Mouse (Mus musculus) midbrain, embryonic 14.5 days (tissue): ENCODE measurements around the gene Olfr551. TPM values are rescaled to one million over a fixed set of nuclear protein-coding genes. Genes with fewer than 3 reads are reported as not detected.

Experiments used
- ATAC-seq: fragments of 200-750 bp; cut with Nextera tagmentation; 2 replicates; pipeline ENCODE4 v1.8.0; 2017; ENCODE audit warnings: moderate number of reproducible peaks, moderate library complexity; ENCODE audit not compliant: low FRiP score, low TSS enrichment
- DNase-seq: peaks from one replicate; pipeline ENCODE4 v3.0.0-alpha.2; 2015
- H3K27ac ChIP-seq: fragments of 300-500 bp; sonication (generic); replicated peaks from 2 replicates; pipeline ENCODE4 v1.5.1; 2014; ENCODE audit warnings: mild to moderate bottlenecking, low read depth, low read length, moderate library complexity
- H3K27me3 ChIP-seq: fragments of 300-500 bp; sonication (generic); 2 replicates; pipeline ENCODE4 v1.6.1; 2014; ENCODE audit warnings: low read length, control low read depth, mixed read lengths; ENCODE audit not compliant: control insufficient read depth, insufficient read depth
- H3K36me3 ChIP-seq: fragments of 300-500 bp; sonication (generic); 2 replicates; pipeline ENCODE4 v1.6.1; 2014; ENCODE audit warnings: low read length, control low read depth; ENCODE audit not compliant: control insufficient read depth, insufficient read depth
- H3K4me1 ChIP-seq: fragments of 300-500 bp; sonication (generic); 2 replicates; pipeline ENCODE4 v1.6.1; 2014; ENCODE audit warnings: mild to moderate bottlenecking, antibody characterized with exemption, low read length, control low read depth; ENCODE audit not compliant: control insufficient read depth, insufficient read depth
- H3K4me2 ChIP-seq: fragments of 300-500 bp; sonication (generic); 2 replicates; pipeline ENCODE4 v1.6.1; 2014; ENCODE audit warnings: mild to moderate bottlenecking, low read length, moderate library complexity
- H3K4me3 ChIP-seq: fragments of 300-500 bp; sonication (generic); replicated peaks from 2 replicates; pipeline ENCODE4 v1.5.1; 2014; ENCODE audit warnings: low read depth, low read length
- H3K9ac ChIP-seq: fragments of 300-500 bp; sonication (generic); replicated peaks from 2 replicates; pipeline ENCODE4 v1.6.1; 2014; ENCODE audit warnings: mild to moderate bottlenecking, low read length, moderate library complexity
- H3K9me3 ChIP-seq: fragments of 300-500 bp; sonication (generic); 2 replicates; pipeline ENCODE4 v1.6.1; 2016; ENCODE audit warnings: low read length, control low read depth, mixed read lengths; ENCODE audit not compliant: control insufficient read depth
- WGBS: fragments of 180-500 bp; shearing (Covaris S2); extraction: QIAGEN DNeasy Blood & Tissue Kit; methylation state at CpG from one replicate; pipeline ENCODE4 v1.1.7; 2014; 5-methylcytosine and 5-hydroxymethylcytosine counted together
- polyA plus RNA-seq: library from polyadenylated mRNA; unstranded; fragments of >200 nt; fragmentation: Nextera tagmentation; extraction: Ambion mirVana; gene quantifications from 2 replicates; pipeline ENCODE4 v1.2.1, GENCODE M21; 2014

The Olfr551 gene
- polyA plus RNA-seq, 1 experiment from 2014 or later = not detected

- 83% methylated on average over 1 of the region's 1 CpGs for WGBS
Measured at GRCm38 (mm10) chr7:102534449-102534848, 57.2 kb downstream of the Olfr551 start, which contains the start of gene Olfr547. TSS of gene Olfr547 (plus strand) at chr7:102534749.

More at GRCm38 (mm10) chr7:102534449-102534848, 57.2 kb downstream of the Olfr551 start, which contains the start of gene Olfr547:
- H3K9ac ChIP-seq = no peak within 1 kb of the TSS
- H3K4me2 ChIP-seq = no peak within 1 kb of the TSS
- no peaks in the 10 kb centered on the region for H3K9me3 ChIP-seq
- H3K4me3 ChIP-seq = no peak within 1 kb of the TSS
- no peak for ATAC-seq
- no peaks in the 10 kb centered on the region for H3K36me3 ChIP-seq
- no peaks in the 10 kb centered on the region for H3K4me1 ChIP-seq
- no peak for DNase-seq
- no peak within 1 kb of the TSS for H3K27ac ChIP-seq
- no peaks in the 10 kb centered on the region for H3K27me3 ChIP-seq

Other genes with a start within 250 kb of the Olfr551 start
- gene Rrm1, start 150.2 kb downstream of the Olfr551 start, polyA plus RNA-seq = 36.2 and 65.9 TPM in 2 replicates
- gene Olfr543, start 110.2 kb downstream of the Olfr551 start, polyA plus RNA-seq = 0.61 and 0.74 TPM in 2 replicates
- gene Olfr544, start 103.6 kb downstream of the Olfr551 start, polyA plus RNA-seq = 0.14 and 0.22 TPM in 2 replicates
- gene Olfr545, start 92.3 kb downstream of the Olfr551 start, polyA plus RNA-seq = 0.20 TPM in 1 of 2 replicates, not detected in the other
- gene Olfr547, start 57.1 kb downstream of the Olfr551 start, polyA plus RNA-seq = not detected in 2 replicates
- not detected in 2 replicates for gene Olfr548-ps1, start 51.0 kb downstream of the Olfr551 start, polyA plus RNA-seq
- gene Olfr549, start 42.0 kb downstream of the Olfr551 start, polyA plus RNA-seq = not detected in 2 replicates
- 0.61 TPM in 1 of 2 replicates, not detected in the other for gene Trim21, start 26.4 kb downstream of the Olfr551 start, polyA plus RNA-seq
- gene Olfr550, start 20.4 kb downstream of the Olfr551 start, polyA plus RNA-seq = not detected in 2 replicates
- gene Olfr552, start 5.9 kb upstream of the Olfr551 start, polyA plus RNA-seq = not detected in 2 replicates
- not detected in 2 replicates for gene Olfr553, start 26.3 kb upstream of the Olfr551 start, polyA plus RNA-seq
- not detected in 2 replicates for gene Olfr554, start 46.5 kb upstream of the Olfr551 start, polyA plus RNA-seq
- not detected in 2 replicates for gene Olfr555, start 66.9 kb upstream of the Olfr551 start, polyA plus RNA-seq
- gene Olfr556, start 73.0 kb upstream of the Olfr551 start, polyA plus RNA-seq = not detected in 2 replicates
- gene Trim68, start 95.4 kb upstream of the Olfr551 start, polyA plus RNA-seq = 6.5 and 8.1 TPM in 2 replicates
- gene Olfr557, start 104.0 kb upstream of the Olfr551 start, polyA plus RNA-seq = not detected in 2 replicates
- not detected in 2 replicates for gene Olfr558, start 110.3 kb upstream of the Olfr551 start, polyA plus RNA-seq
- gene Olfr33, start 127.2 kb upstream of the Olfr551 start, polyA plus RNA-seq = not detected in 2 replicates
- gene Olfr559, start 135.6 kb upstream of the Olfr551 start, polyA plus RNA-seq = not detected in 2 replicates
- not detected in 2 replicates for gene Olfr560, start 167.5 kb upstream of the Olfr551 start, polyA plus RNA-seq
- gene Olfr78, start 167.6 kb upstream of the Olfr551 start, polyA plus RNA-seq = not detected in 2 replicates
- gene Olfr561, start 179.3 kb upstream of the Olfr551 start, polyA plus RNA-seq = not detected in 2 replicates
- gene Olfr564, start 211.6 kb upstream of the Olfr551 start, polyA plus RNA-seq = not detected in 2 replicates